Mouse (Mus musculus) liver, embryonic 15.5 days (tissue): ENCODE results near the gene Cabp2. TPM values are rescaled to one million over a fixed set of nuclear protein-coding genes. Genes with fewer than 3 reads are reported as not detected.

Experiments used
- ATAC-seq: fragments of 200-750 bp; cut with Nextera tagmentation; 2 replicates; pipeline ENCODE4 v1.8.0; 2017; ENCODE audit warnings: moderate number of reproducible peaks, mild to moderate bottlenecking, moderate library complexity; ENCODE audit not compliant: insufficient read depth
- H3K27ac ChIP-seq: fragments of 300-500 bp; sonication (generic); replicated peaks from 2 replicates; pipeline ENCODE4 v1.5.1; 2015; ENCODE audit warnings: mild to moderate bottlenecking, inconsistent platforms
- H3K27me3 ChIP-seq: fragments of 300-500 bp; sonication (generic); 2 replicates; pipeline ENCODE4 v1.6.1; 2015; ENCODE audit warnings: mild to moderate bottlenecking, inconsistent platforms
- H3K36me3 ChIP-seq: fragments of 300-500 bp; sonication (generic); replicated peaks from 2 replicates; pipeline ENCODE4 v1.6.1; 2015; ENCODE audit warnings: moderate library complexity, mild to moderate bottlenecking, inconsistent platforms
- H3K4me1 ChIP-seq: fragments of 300-500 bp; sonication (generic); replicated peaks from 2 replicates; pipeline ENCODE4 v1.6.1; 2015; ENCODE audit warnings: inconsistent platforms
- H3K4me2 ChIP-seq: fragments of 300-500 bp; sonication (generic); 2 replicates; pipeline ENCODE4 v1.6.1; 2015; ENCODE audit warnings: moderate library complexity, mild to moderate bottlenecking, inconsistent platforms
- H3K4me3 ChIP-seq: fragments of 300-500 bp; sonication (generic); replicated peaks from 2 replicates; pipeline ENCODE4 v1.5.1; 2015; ENCODE audit warnings: mild to moderate bottlenecking, inconsistent platforms
- H3K9ac ChIP-seq: fragments of 300-500 bp; sonication (generic); 2 replicates; pipeline ENCODE4 v1.6.1; 2015; ENCODE audit warnings: moderate library complexity, mild to moderate bottlenecking, inconsistent platforms
- H3K9me3 ChIP-seq: fragments of 300-500 bp; sonication (generic); replicated peaks from 2 replicates; pipeline ENCODE4 v1.6.1; 2016; ENCODE audit warnings: inconsistent platforms
- WGBS: fragments of 180-500 bp; shearing (Covaris S2); methylation state at CpG from one replicate; pipeline ENCODE4 v1.1.7; 2015; ENCODE audit warnings: mixed read lengths; ENCODE audit not compliant: insufficient replicate concordance; 5-methylcytosine and 5-hydroxymethylcytosine counted together
- polyA plus RNA-seq: library from polyadenylated mRNA; unstranded; fragments of >200 nt; fragmentation: Nextera tagmentation; extraction: Ambion mirVana; gene quantifications from 2 replicates; pipeline ENCODE4 v1.2.1, GENCODE M21; 2015

The Cabp2 gene
- polyA plus RNA-seq, 1 experiment from 2014 or later = 0.38 TPM

DNA sequence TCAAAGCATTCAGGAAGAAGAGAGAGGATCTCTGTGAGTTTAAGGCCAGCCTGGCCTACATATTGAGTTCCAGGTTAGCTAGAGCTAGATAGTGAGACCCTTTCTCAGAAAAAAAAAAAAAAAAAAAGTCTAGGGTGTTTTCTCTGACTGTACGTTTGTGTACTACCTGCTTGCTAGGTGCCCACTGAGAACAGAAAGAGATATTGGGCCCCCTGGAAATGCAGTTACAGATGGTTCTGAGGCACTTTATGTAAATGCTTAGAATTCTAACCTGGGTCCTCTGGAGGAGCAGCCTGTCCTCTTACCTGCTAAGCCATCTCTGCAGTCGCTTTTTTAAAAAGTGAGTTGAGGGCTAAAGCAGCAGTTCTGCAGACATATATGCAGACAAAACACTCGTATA, 14.4 kb downstream of the Cabp2 start:
- no peaks in the 10 kb centered on the region for H3K9me3 ChIP-seq
- H3K27me3 ChIP-seq = peaks cover 15% of the 10 kb centered on the region
- H3K4me3 ChIP-seq = peak overlapping the region; percentile 74
- peaks cover 6% of the 10 kb centered on the region; the same call in 1 of the 2 replicates for H3K36me3 ChIP-seq
- no peak overlapping the region for H3K27ac ChIP-seq
- H3K4me2 ChIP-seq = peak overlapping the region; percentile 93
- ATAC-seq = no peak
- no peak overlapping the region for H3K9ac ChIP-seq
- H3K4me1 ChIP-seq = peaks cover 55% of the 10 kb centered on the region
- 65% methylated on average over 3 of the region's 3 CpGs for WGBS

DNA sequence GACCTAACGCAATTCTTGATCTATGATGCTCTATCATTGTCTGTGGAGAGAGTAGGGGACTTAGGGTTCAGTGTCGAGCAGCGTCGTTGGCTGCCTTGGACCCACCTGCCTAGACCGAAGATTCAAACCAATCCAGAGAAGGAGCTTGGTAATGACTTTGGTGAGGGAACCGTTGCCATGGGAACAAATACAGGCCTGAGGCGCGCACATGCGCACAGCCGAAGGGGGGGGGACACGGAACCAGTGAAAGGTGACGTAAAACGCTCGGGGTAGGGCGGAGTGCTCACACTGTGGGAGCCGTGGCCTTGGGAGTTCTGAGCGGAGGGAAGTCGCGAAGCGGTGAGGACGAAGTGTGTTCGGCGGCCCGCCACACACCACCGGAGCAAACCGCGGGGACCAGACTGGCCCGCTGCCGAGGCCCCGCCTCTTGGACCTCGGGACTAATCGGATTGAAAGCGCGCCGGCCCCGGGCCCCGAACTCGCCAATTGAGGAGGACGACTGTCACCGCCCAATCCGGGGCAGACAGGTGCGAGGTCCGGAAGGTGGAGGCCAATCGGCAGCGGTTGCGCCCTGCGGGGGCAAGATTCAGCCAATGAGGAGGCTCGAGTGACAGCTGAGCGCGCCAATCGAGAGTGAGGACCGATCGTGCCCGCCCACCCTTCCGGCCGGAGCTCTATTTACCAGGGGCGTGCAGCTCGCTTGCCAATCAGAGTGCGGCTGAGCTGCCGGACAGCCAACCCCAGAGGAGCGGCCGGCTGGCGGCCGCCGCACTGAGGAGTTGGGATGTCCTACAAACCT, 15.5 kb downstream of the Cabp2 start, which contains the start of gene Cdk2ap2:
TSS of gene Cdk2ap2 (plus strand) at position 541 of the 799 bp plus-strand sequence.
- no peaks in the 10 kb centered on the region for H3K9me3 ChIP-seq
- WGBS = under 1% methylated on average over 65 of the region's 65 CpGs

DNA sequence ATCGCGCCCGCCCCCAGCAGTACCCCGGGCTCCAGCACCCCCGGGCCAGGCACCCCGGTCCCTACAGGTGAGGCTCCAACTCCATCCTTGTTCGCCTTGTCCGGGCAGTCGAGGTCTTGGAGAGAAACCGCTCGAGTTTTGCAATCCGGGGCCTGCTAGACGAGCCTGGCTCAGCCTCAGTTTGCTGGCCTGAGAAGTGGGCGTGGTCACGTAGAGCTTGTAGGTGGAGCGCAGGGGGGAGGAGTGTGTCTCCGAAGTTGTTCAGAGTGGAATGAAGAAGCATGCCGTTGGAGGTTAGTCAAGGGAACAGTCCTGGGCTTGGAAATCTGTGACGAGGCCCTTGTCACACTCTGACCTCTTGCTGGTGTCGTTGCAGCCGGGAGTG, 16.1 kb downstream of the Cabp2 start:
- Histone ChIP-seq H3K36me3 (peaks cover 6% of the 10 kb centered on the region; the same call in 1 of the 2 replicates), H3K9ac (peak overlapping the region; percentile 74), H3K9me3 (no peaks in the 10 kb centered on the region), H3K4me1 (peaks cover 63% of the 10 kb centered on the region), H3K4me3 (peak overlapping the region; percentile 74), H3K4me2 (peak overlapping the region; percentile 93), H3K27ac (peak overlapping the region; percentile 99), H3K27me3 (peaks cover 31% of the 10 kb centered on the region)
- 2% methylated on average over 21 of the region's 21 CpGs for WGBS
- peak; percentile 76 for ATAC-seq

More for the DNA sequence above, 15.5 kb downstream of the Cabp2 start, which contains the start of gene Cdk2ap2:
- Histone ChIP-seq H3K4me2 (peak within 1 kb of the TSS; percentile 93), H3K36me3 (peaks cover 6% of the 10 kb centered on the region; the same call in 1 of the 2 replicates), H3K4me1 (peaks cover 64% of the 10 kb centered on the region), H3K27ac (peak within 1 kb of the TSS; percentile 99), H3K9ac (peak within 1 kb of the TSS; percentile 74), H3K4me3 (peak within 1 kb of the TSS; percentile 74), H3K27me3 (peaks cover 25% of the 10 kb centered on the region)
- ATAC-seq = peak; percentile 91

DNA sequence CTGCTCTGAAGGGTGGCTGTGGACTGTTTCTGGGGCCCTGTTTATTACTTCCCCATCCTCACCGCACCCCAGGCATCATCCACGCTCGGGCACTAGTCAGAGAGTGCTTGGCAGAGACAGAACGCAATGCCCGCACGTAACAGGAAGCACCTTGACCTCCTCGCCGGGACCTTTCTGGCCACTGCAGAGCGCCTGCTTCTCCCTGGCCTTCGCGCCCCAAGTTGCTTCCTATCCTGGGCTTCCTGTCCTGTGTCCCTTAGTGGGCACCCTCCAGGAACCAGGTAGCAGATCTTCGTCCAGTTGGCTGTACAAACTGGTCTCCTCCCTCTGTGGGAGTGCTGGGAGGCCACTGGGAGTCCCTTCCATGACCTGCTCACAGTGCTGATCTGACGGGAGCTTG, 17.0 kb downstream of the Cabp2 start:
- no peak for ATAC-seq
- H3K4me2 ChIP-seq = peak overlapping the region; percentile 93
- peaks cover 41% of the 10 kb centered on the region for H3K27me3 ChIP-seq
- H3K4me1 ChIP-seq = peaks cover 56% of the 10 kb centered on the region
- peak overlapping the region; percentile 74; the same call in 1 of the 2 replicates for H3K9ac ChIP-seq
- H3K9me3 ChIP-seq = no peaks in the 10 kb centered on the region
- H3K4me3 ChIP-seq = peak overlapping the region; percentile 74
- H3K36me3 ChIP-seq = peaks cover 6% of the 10 kb centered on the region; the same call in 1 of the 2 replicates
- peak overlapping the region; percentile 99 for H3K27ac ChIP-seq
- 71% methylated on average over 13 of the region's 13 CpGs for WGBS

DNA sequence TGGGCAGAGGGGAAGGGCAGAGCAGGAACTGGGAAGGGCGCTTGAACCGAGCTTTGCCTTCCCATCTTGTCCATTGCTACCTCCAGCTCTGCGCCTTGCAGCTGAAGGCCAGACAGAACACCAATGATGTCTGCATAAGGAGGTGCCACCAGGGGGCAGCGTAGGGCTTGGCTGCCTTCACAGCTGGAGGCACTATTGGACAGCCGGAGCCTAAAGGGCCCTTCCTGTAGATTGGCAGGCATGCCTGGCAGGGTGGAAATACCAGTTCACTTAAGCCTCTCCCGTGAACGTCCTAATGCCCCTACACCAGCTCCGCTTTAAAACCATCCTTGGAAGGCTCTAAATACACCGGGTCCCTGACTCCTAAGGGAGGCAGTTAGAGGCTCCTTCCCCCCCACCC, 17.7 kb downstream of the Cabp2 start:
- Histone ChIP-seq H3K9me3 (no peaks in the 10 kb centered on the region), H3K9ac (peak overlapping the region; percentile 63), H3K4me2 (peak overlapping the region; percentile 93), H3K4me1 (peaks cover 56% of the 10 kb centered on the region), H3K36me3 (peaks cover 6% of the 10 kb centered on the region; the same call in 1 of the 2 replicates), H3K4me3 (peak overlapping the region; percentile 74), H3K27ac (peak overlapping the region; percentile 99), H3K27me3 (peaks cover 46% of the 10 kb centered on the region)
- no peak for ATAC-seq
- WGBS = 6% methylated on average over 9 of the region's 9 CpGs

DNA sequence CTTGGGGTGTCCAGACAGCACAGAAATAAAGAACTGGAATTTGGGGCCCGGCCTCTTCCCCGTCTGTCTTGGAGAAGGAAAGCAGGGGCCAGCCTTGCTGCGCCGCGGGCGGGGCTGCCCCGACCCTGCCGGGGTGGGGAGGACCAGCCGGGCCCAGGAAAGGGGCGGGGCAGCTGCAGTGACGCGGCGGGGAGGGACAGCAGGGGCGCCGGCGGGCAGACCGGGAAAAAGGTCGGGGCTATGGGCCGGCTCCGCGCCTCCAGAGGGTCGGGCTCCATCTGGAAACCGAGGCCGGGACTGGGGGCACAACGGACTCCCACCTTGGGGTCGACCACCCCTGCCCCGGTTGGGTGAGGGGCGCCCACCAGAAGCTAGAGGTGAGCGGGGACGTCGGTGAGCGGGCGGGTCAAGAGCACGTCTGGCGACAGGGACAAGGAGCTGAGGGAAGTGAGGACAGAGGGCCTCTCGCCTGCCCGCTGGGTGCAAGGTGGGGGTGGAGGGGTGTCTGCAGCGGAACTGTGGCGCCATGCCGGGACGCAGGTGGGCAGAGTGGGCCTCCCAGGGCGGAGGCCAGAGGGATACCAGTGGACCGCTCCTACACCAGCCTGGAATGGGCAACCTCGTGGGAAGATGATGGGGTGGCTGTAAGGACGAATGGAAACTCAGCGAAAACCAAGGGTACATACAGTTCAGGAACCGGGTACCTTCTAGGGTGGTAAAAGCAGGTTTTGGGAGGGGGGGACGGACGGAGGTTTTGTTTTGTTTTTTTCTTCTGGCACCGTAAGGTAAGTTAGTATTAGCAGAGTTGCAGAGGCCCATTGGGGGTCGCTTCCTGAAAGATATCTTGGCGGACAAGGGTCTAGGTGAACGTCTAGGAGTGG, 18.7 kb downstream of the Cabp2 start, which contains the start of gene Pitpnm1:
TSS of gene Pitpnm1 (plus strand) at position 162 of the 881 bp plus-strand sequence.
- Histone ChIP-seq H3K4me3 (peak within 1 kb of the TSS; percentile 74), H3K9ac (peak within 1 kb of the TSS; percentile 63), H3K36me3 (peaks cover 8% of the 10 kb centered on the region; the same call in 1 of the 2 replicates), H3K4me2 (peak within 1 kb of the TSS; percentile 93), H3K27ac (peak within 1 kb of the TSS; percentile 99), H3K4me1 (peaks cover 56% of the 10 kb centered on the region), H3K27me3 (peaks cover 47% of the 10 kb centered on the region), H3K9me3 (no peaks in the 10 kb centered on the region)
- WGBS = 1% methylated on average over 53 of the region's 53 CpGs
- ATAC-seq = no peak

DNA sequence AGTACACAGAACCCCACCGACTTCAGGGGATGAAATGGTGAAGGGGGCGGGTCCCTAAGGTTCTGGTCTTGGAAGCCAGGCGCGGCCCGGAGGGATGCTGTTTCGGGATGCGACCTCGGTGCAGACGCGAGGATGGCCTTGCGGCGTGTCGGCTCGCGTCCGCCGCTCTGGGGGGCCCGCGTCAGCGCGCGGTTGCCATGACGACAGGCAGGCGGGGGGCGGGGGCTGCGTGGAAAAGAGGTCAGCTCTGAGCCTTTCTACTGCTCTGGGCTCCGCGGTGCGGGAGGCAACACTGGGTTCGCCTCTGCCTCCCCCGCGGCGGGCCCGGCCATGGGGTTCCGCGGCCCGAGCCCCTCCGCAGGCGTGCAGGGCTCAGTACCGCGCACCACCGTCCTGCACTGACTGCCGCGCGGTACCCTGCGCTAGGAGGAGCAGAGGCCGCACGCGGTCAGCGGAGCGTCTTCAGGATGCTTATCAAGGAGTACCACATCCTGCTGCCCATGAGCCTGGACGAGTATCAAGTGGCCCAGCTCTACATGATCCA, 19.4 kb downstream of the Cabp2 start:
- Histone ChIP-seq H3K4me3 (peak overlapping the region; percentile 74), H3K27me3 (peaks cover 47% of the 10 kb centered on the region), H3K4me2 (peak overlapping the region; percentile 93), H3K27ac (no peak overlapping the region), H3K36me3 (peaks cover 8% of the 10 kb centered on the region; the same call in 1 of the 2 replicates), H3K4me1 (peaks cover 56% of the 10 kb centered on the region), H3K9ac (peak overlapping the region; percentile 63; the same call in 1 of the 2 replicates), H3K9me3 (no peaks in the 10 kb centered on the region)
- no peak for ATAC-seq
- WGBS = 1% methylated on average over 52 of the region's 52 CpGs

DNA sequence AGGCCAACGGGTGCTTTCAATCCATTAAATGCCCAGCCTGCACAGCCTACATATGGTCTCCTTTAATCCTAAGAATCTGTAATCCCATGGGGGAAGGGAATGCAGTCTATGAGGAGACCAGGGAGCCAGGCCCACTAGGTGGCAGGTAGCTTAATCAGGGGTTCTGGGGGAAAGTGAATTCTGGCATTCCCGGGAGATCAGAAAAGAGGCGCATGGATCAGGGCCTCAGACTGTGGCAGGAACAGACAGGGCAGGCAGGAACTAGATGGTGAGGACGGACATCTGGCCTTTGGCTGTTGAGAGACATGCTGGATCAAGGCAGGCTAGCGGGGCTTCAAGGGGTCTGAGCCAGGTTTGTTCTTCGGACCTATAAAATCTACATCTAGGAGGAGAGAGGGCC, 20.1 kb downstream of the Cabp2 start:
- Histone ChIP-seq H3K9ac (no peak overlapping the region), H3K4me1 (peaks cover 49% of the 10 kb centered on the region), H3K4me3 (peak overlapping the region; percentile 74; the same call in 1 of the 2 replicates), H3K36me3 (peaks cover 8% of the 10 kb centered on the region; the same call in 1 of the 2 replicates), H3K27ac (no peak overlapping the region), H3K27me3 (peaks cover 47% of the 10 kb centered on the region), H3K9me3 (no peaks in the 10 kb centered on the region), H3K4me2 (peak overlapping the region; percentile 93; the same call in 1 of the 2 replicates)
- no peak for ATAC-seq
- 70% methylated on average over 6 of the region's 6 CpGs for WGBS

DNA sequence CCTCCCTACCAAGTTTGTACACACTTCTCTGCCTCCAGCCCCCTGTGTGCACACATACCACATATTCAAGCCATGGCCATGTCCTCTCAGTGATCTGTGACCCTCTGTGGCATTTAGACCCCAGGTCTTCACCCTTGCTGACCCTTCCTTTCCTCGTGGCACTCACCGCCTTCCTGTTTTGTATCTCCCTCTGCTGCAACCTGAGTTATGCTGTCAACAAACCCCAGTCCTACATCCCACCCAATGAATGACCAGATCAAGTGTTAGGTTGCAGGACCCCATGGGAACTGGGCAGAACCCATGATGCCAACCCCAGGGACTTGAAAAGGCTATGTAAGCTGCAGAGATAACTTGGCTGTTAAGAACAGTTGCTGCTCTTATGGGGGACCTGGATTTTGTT, 20.7 kb downstream of the Cabp2 start:
- Histone ChIP-seq H3K9ac (no peak overlapping the region), H3K9me3 (no peaks in the 10 kb centered on the region), H3K27ac (no peak overlapping the region), H3K36me3 (peaks cover 8% of the 10 kb centered on the region; the same call in 1 of the 2 replicates), H3K4me2 (no peak overlapping the region), H3K27me3 (peaks cover 47% of the 10 kb centered on the region), H3K4me3 (no peak overlapping the region), H3K4me1 (peaks cover 46% of the 10 kb centered on the region)
- no peak for ATAC-seq
- WGBS = 77% methylated on average over 2 of the region's 2 CpGs

DNA sequence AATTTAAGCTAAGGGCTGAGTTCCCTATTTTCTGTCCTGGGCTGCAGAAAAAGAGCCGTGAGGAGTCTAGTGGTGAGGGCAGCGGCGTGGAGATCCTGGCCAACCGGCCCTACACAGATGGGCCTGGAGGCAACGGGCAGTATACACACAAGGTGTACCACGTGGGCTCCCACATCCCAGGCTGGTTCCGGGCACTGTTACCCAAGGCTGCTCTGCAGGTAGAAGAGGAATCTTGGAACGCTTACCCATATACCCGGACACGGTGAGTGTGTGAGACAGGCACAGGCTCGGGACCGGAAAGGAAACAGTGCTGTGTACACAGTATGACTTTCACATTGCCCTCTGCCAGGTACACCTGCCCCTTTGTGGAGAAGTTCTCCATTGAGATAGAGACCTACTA, 21.2 kb downstream of the Cabp2 start:
- Histone ChIP-seq H3K9me3 (no peaks in the 10 kb centered on the region), H3K27ac (no peak overlapping the region), H3K4me2 (no peak overlapping the region), H3K9ac (no peak overlapping the region), H3K4me1 (peaks cover 41% of the 10 kb centered on the region), H3K27me3 (peaks cover 47% of the 10 kb centered on the region), H3K4me3 (no peak overlapping the region), H3K36me3 (peaks cover 11% of the 10 kb centered on the region; the same call in 1 of the 2 replicates)
- 78% methylated on average over 12 of the region's 12 CpGs for WGBS
- no peak for ATAC-seq
